Mouse (Mus musculus): Measurements from ENCODE around the gene Ntf5. TPM values are rescaled to one million over a fixed set of nuclear protein-coding genes. Genes with fewer than 3 reads are reported as not detected.

The Ntf5 gene
- total and polyA plus RNA-seq, 2 experiments from 2014 or later = 0.07 to 0.24 TPM

DNA sequence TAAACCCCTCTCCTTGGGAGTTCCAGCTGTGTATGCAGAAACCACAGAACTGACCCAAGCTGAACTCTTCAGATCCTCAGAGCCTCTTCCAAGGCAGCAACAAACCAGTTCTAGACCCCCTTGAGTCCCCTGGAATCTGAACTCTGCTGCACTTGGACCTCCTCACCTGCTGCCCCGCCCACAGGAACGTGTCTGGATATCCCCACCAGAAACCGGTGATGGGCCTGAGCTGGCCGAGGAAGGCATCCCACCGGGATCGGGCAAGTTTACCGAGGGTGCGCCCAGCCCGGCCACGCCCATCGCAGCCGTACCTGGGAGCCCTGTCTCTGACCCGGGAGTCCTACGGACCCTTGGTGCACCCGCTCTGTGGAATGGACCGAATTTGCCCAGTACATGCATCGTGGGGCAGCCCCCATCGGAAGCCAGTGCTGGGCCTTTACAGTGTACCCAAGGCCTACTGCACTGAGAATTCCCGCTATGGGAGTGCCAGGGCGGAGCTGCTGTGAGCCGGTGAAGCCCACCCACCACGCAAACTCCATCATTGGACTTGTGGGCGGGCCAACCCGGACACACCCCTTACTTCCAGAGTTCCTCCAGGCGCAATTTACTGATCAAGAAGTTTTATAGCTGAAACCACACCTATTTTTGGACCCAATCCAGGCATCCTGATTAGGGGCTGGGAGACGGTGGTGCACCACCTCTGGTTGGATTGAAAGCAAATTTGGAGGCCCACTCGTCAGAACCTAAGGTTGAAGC, 6.5 kb downstream of the Ntf5 start:
- H3K9ac ChIP-seq = no peak overlapping the region
- 17% methylated on average over 27 of the region's 27 CpGs for whole genome bisulfite sequencing
- DNase-seq (no peak), ATAC-seq (no peak)
- peaks cover 46% of the 10 kb centered on the region for H3K36me3 ChIP-seq (ENCODE audit: insufficient read depth)
- no peak overlapping the region for H3K27ac ChIP-seq (ENCODE audit: low read depth, low read length)
- no peak overlapping the region for H3K4me3 ChIP-seq (ENCODE audit: low read depth, low read length)
- TF ChIP-seq CTCF (IDR thresholded peaks at IDR 0.05; ENCODE audit: low read depth) = no peak
- H3K4me2 ChIP-seq (ENCODE audit: low read depth) = no peak overlapping the region
- H3K4me1 ChIP-seq (ENCODE audit: insufficient read depth) = no peaks in the 10 kb centered on the region
- H3K27me3 ChIP-seq (ENCODE audit: insufficient read depth, low read length) = peaks cover 45% of the 10 kb centered on the region
- no peaks in the 10 kb centered on the region for H3K9me3 ChIP-seq (ENCODE audit: low read length)

DNA sequence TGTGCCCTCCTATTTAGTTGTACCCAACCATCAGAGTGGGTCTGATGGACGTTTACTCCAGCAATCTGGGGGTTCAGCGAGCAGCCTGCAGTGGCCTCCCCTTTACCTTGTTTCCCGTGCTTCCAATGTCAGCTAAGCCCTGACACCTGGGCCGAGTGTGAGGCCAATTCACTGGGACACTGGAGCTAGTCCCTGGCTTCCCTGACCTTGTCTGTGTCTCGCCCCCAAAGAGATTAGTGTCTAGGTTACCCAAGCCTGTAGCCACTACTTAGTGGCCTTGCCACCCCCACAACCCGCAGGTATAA, 7.1 kb downstream of the Ntf5 start, which contains the start of gene Lhb:
TSS of gene Lhb (plus strand) at position 206 of the 305 bp plus-strand sequence.
- no peaks in the 10 kb centered on the region for H3K9me3 ChIP-seq (ENCODE audit: low read length)
- peaks cover 51% of the 10 kb centered on the region for H3K36me3 ChIP-seq (ENCODE audit: insufficient read depth)
- no peaks in the 10 kb centered on the region for H3K4me1 ChIP-seq (ENCODE audit: insufficient read depth)
- no peak for TF ChIP-seq CTCF (IDR thresholded peaks at IDR 0.05; ENCODE audit: low read depth)
- H3K27ac ChIP-seq (ENCODE audit: low read depth, low read length) = no peak within 1 kb of the TSS
- WGBS = 64% methylated on average over 6 of the region's 6 CpGs
- H3K9ac ChIP-seq = no peak within 1 kb of the TSS
- DNase-seq (no peak), ATAC-seq (no peak)
- H3K27me3 ChIP-seq (ENCODE audit: insufficient read depth, low read length) = peaks cover 40% of the 10 kb centered on the region
- H3K4me2 ChIP-seq (ENCODE audit: low read depth) = no peak within 1 kb of the TSS
- no peak within 1 kb of the TSS for H3K4me3 ChIP-seq (ENCODE audit: low read depth, low read length)

DNA sequence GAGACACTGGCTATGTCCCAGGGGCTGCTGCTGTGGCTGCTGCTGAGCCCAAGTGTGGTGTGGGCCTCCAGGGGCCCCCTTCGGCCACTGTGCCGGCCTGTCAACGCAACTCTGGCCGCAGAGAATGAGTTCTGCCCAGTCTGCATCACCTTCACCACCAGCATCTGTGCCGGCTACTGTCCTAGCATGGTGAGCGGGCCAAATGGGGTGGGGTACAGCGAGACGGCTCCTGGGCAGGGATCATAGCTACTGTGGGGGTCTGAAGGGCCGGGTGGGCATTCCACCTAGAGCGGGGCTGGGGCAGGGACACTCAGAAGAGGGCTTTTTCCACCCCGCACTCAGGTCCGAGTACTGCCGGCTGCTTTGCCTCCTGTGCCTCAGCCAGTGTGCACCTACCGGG, 7.7 kb downstream of the Ntf5 start:
- WGBS = 89% methylated on average over 14 of the region's 14 CpGs
- no peaks in the 10 kb centered on the region for H3K4me1 ChIP-seq (ENCODE audit: insufficient read depth)
- no peak overlapping the region for H3K4me2 ChIP-seq (ENCODE audit: low read depth)
- no peak overlapping the region for H3K9ac ChIP-seq
- peaks cover 53% of the 10 kb centered on the region for H3K36me3 ChIP-seq (ENCODE audit: insufficient read depth)
- no peak for TF ChIP-seq CTCF (IDR thresholded peaks at IDR 0.05; ENCODE audit: low read depth)
- H3K4me3 ChIP-seq (ENCODE audit: low read depth, low read length) = no peak overlapping the region
- no peaks in the 10 kb centered on the region for H3K9me3 ChIP-seq (ENCODE audit: low read length)
- no peak for DNase-seq
- no peak for ATAC-seq
- H3K27me3 ChIP-seq (ENCODE audit: insufficient read depth, low read length) = peaks cover 33% of the 10 kb centered on the region
- no peak overlapping the region for H3K27ac ChIP-seq (ENCODE audit: low read depth, low read length)

DNA sequence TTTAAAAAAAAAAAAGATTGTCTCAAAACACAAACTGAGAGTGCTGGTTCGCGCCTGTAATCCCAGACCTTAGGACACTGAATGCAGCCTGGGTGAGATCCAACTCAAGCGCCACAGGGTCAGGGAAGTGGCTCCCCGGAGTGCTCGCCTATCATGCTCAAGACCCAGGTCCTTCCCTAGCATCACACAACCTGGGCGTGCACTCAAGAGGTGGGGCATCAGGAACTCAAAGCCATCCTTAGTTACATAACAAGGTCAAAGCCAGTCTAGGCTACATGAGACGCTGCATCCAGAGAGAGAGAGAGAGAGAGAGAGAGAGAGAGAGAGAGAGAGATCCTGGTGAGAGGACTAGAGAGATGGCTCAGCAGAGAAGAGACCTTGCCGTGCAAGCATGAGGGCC, 13.1 kb downstream of the Ntf5 start:
- ATAC-seq (no peak), DNase-seq (no peak)
- no peak overlapping the region for H3K4me3 ChIP-seq (ENCODE audit: low read depth, low read length)
- H3K4me2 ChIP-seq (ENCODE audit: low read depth) = no peak overlapping the region
- no peaks in the 10 kb centered on the region for H3K4me1 ChIP-seq (ENCODE audit: insufficient read depth)
- H3K9ac ChIP-seq = no peak overlapping the region
- peaks cover 90% of the 10 kb centered on the region for H3K36me3 ChIP-seq (ENCODE audit: insufficient read depth)
- no peak for TF ChIP-seq CTCF (IDR thresholded peaks at IDR 0.05; ENCODE audit: low read depth)
- no peak overlapping the region for H3K27ac ChIP-seq (ENCODE audit: low read depth, low read length)
- H3K9me3 ChIP-seq (ENCODE audit: low read length) = no peaks in the 10 kb centered on the region
- no peaks in the 10 kb centered on the region for H3K27me3 ChIP-seq (ENCODE audit: insufficient read depth, low read length)
- 91% methylated on average over 8 of the region's 8 CpGs for WGBS

DNA sequence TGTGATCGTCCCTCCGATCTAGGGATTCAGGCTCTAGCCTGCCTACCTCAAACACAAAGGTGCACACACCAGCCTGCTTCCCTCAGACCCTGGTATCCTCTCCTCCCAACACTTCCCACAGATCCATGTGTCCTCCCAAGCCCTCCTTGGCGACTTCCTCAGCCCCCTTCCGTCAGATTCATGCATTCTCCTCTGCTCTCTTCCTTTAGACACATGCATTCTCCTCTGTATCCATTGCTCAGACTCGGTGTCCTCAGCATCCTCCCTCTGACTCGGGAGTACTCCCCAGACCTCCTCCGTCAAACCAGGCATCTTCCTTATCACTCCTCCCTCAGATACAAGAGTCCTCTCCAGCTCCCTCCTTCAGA, 20.3 kb downstream of the Ntf5 start:
- DNase-seq = no peak
- H3K27me3 ChIP-seq (ENCODE audit: insufficient read depth, low read length) = no peaks in the 10 kb centered on the region
- H3K4me3 ChIP-seq (ENCODE audit: low read depth, low read length) = peak overlapping the region; percentile 79
- no peaks in the 10 kb centered on the region for H3K9me3 ChIP-seq (ENCODE audit: low read length)
- peaks cover 24% of the 10 kb centered on the region for H3K36me3 ChIP-seq (ENCODE audit: insufficient read depth)
- peak overlapping the region; percentile 81 for H3K27ac ChIP-seq (ENCODE audit: low read depth, low read length)
- peaks cover 19% of the 10 kb centered on the region for H3K4me1 ChIP-seq (ENCODE audit: insufficient read depth)
- peak overlapping the region; percentile 61 for H3K9ac ChIP-seq
- 1% methylated on average over 7 of the region's 7 CpGs for WGBS
- no peak for ATAC-seq
- no peak for TF ChIP-seq CTCF (IDR thresholded peaks at IDR 0.05; ENCODE audit: low read depth)
- peak overlapping the region; percentile 97 for H3K4me2 ChIP-seq (ENCODE audit: low read depth)

DNA sequence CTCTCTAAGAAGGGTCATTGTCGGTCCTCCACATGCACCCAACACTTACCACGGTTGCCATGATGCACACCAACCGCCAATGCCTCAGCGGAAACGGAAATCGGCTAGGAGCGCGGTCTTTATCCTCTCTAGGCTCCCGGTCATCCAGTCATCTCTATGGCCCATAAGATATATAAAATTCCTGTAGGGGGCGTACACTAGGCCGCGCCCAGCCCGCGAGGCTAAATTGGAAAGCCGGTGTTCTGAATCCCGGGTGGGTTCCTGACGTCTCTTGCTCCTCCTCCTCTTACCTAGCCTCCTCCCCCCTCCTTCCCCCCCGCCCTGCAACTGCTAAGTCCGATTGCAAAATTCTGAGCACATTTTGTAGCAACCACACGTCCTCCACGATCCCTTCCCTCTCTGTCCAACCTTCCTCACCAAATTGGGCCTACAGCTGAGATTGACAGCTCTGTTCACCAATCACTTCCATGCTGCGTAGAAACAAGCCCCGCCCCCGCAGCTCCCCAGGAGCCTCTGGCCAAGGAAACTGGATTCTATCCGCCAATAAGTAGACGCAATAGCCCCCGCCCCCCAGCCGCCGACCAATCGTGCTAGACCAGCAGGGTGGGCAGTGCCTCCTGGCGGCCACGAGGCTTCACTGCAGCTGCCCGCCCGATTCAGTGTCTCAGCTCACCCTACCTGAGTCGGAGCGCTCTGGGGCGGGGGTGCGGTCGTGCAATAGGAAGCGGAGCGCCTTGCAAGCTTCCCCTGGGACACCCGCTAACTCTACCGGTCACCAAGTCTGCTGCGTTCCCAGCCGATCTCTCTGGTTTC, 20.9 kb downstream of the Ntf5 start, which contains the start of gene Gys1:
TSS of gene Gys1 (plus strand) at position 642 of the 813 bp plus-strand sequence.
- Histone ChIP-seq H3K36me3 (ENCODE audit: insufficient read depth) (peaks cover 18% of the 10 kb centered on the region), H3K27me3 (ENCODE audit: insufficient read depth, low read length) (no peaks in the 10 kb centered on the region), H3K4me1 (ENCODE audit: insufficient read depth) (peaks cover 19% of the 10 kb centered on the region), H3K9ac (peak within 1 kb of the TSS; percentile 72), H3K27ac (ENCODE audit: low read depth, low read length) (peak within 1 kb of the TSS; percentile 81), H3K4me2 (ENCODE audit: low read depth) (peak within 1 kb of the TSS; percentile 97), H3K4me3 (ENCODE audit: low read depth, low read length) (peak within 1 kb of the TSS; percentile 79), H3K9me3 (ENCODE audit: low read length) (no peaks in the 10 kb centered on the region)
- DNase-seq (peak; percentile 100), ATAC-seq (peak; percentile 97)
- peak; percentile 97 for TF ChIP-seq CTCF (IDR thresholded peaks at IDR 0.05; ENCODE audit: low read depth)
- WGBS = 1% methylated on average over 45 of the region's 45 CpGs

DNA sequence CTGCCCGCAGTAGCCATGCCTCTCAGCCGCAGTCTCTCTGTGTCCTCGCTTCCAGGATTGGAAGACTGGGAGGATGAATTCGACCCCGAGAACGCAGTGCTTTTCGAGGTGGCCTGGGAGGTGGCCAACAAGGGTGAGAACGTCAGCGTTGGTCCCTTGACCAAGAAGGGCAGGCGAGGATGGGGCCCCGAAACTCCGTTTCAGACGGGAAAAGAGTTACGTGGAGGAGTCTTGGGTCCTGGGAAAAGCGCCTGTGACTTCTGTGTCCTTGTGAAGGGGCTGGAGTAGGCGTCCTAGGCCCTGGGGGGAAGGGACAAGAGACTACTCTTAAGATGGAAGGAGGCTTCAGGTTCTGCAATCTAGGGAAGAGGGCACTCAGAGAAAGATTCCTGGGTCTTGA, 21.5 kb downstream of the Ntf5 start:
- WGBS = 1% methylated on average over 16 of the region's 16 CpGs
- no peak for DNase-seq
- H3K4me3 ChIP-seq (ENCODE audit: low read depth, low read length) = peak overlapping the region; percentile 79

More for the DNA sequence above, 21.5 kb downstream of the Ntf5 start:
- H3K36me3 ChIP-seq (ENCODE audit: insufficient read depth) = peaks cover 12% of the 10 kb centered on the region; the same call in 1 of the 2 replicates
- peaks cover 19% of the 10 kb centered on the region for H3K4me1 ChIP-seq (ENCODE audit: insufficient read depth)
- ATAC-seq = peak; percentile 3
- peak overlapping the region; percentile 93 for H3K4me2 ChIP-seq (ENCODE audit: low read depth)
- no peak overlapping the region for H3K27ac ChIP-seq (ENCODE audit: low read depth, low read length)
- no peaks in the 10 kb centered on the region for H3K9me3 ChIP-seq (ENCODE audit: low read length)
- H3K27me3 ChIP-seq (ENCODE audit: insufficient read depth, low read length) = no peaks in the 10 kb centered on the region
- peak overlapping the region; percentile 72 for H3K9ac ChIP-seq
- TF ChIP-seq CTCF (IDR thresholded peaks at IDR 0.05; ENCODE audit: low read depth) = no peak

Data from forebrain, postnatal 0 days (tissue).